Mouse (Mus musculus): ENCODE results near the gene Abr. TPM values are rescaled to one million over a fixed set of nuclear protein-coding genes. Genes with fewer than 3 reads are reported as not detected.

Gene Abr
- polyA plus RNA-seq, 1 experiment from 2014 or later: 70.2 TPM

- no peak overlapping the region for H3K27ac ChIP-seq
- H3K9ac ChIP-seq: no peak overlapping the region
- H3K4me1 ChIP-seq: 0 out of 2 replicates have a peak, but pooled peaks cover 4% of the 10 kb centered on the region
- H3K27me3 ChIP-seq: no peaks in the 10 kb centered on the region
- no peaks in the 10 kb centered on the region for H3K9me3 ChIP-seq (replicated peaks)
- no peak overlapping the region for H3K4me3 ChIP-seq
- H3K4me2 ChIP-seq: no peak overlapping the region
- no peak for ATAC-seq
- 87% methylated on average over 4 of the region's 4 CpGs for WGBS
- H3K36me3 ChIP-seq (ENCODE audit: poor library complexity, severe bottlenecking): no peaks in the 10 kb centered on the region
Observed at GRCm38 (mm10) chr11:76548153-76548721, 73.9 kb downstream of the Abr start.

GRCm38 (mm10) chr11:76547420-76547819 is 74.7 kb downstream of the Abr start:
- Histone ChIP-seq H3K27ac (no peak overlapping the region), H3K9me3 (replicated peaks) (no peaks in the 10 kb centered on the region), H3K4me2 (no peak overlapping the region), H3K36me3 (ENCODE audit: poor library complexity, severe bottlenecking) (no peaks in the 10 kb centered on the region), H3K9ac (no peak overlapping the region), H3K4me1 (0 out of 2 replicates have a peak, but pooled peaks cover 4% of the 10 kb centered on the region), H3K4me3 (no peak overlapping the region), H3K27me3 (no peaks in the 10 kb centered on the region)
- WGBS: 63% methylated on average over 5 of the region's 5 CpGs
- ATAC-seq: no peak

DNA sequence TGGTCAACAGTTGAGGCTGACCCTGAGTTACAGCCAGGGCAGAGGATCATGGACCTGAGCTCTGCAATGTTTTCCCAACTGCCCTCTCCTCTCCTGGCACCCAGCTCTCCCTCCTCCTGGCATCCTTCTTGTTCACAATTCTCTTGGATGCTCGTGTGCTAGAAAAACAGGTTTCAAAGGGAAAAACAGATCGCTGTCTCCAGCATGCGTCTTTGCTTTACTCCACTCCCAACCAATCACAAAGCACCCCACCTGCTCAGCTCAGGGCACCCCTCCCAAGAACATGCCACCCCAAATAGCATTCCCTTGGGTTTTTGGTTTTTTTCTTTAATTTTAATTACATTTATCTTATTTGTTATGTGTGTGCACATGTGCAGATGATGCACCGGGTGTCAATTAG is 75.7 kb downstream of the Abr start:
- Histone ChIP-seq H3K4me3 (no peak overlapping the region), H3K36me3 (ENCODE audit: poor library complexity, severe bottlenecking) (no peaks in the 10 kb centered on the region), H3K27ac (no peak overlapping the region)

DNA sequence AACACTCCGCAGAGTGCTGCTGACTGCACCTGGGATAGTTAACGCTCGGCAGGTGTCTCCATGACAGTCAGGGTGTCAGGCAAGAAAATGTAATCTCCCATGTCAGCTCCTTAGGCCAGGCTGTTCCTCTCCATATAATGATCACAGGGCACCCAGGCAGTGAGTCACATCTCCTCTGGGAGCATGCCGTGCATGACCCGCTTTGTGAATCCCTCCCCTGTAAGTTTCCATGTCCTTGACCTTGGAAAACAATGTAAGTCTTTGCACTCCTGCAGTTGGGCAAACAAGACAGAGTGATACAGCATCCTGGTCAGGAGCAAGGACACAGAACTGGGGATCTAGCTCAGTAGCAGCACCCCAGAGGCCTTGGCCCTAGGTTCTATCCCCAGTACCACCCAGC is 78.8 kb downstream of the Abr start:
- Histone ChIP-seq H3K4me1 (0 out of 2 replicates have a peak, but pooled peaks cover 4% of the 10 kb centered on the region), H3K9ac (no peak overlapping the region), H3K27me3 (no peaks in the 10 kb centered on the region), H3K9me3 (replicated peaks) (no peaks in the 10 kb centered on the region), H3K27ac (no peak overlapping the region), H3K4me2 (no peak overlapping the region), H3K4me3 (no peak overlapping the region), H3K36me3 (ENCODE audit: poor library complexity, severe bottlenecking) (no peaks in the 10 kb centered on the region)
- ATAC-seq: no peak
- WGBS: 86% methylated on average over 5 of the region's 5 CpGs

More for the DNA sequence above, 75.7 kb downstream of the Abr start:
- 0 out of 2 replicates have a peak, but pooled peaks cover 4% of the 10 kb centered on the region for H3K4me1 ChIP-seq
- WGBS: 66% methylated on average over 4 of the region's 4 CpGs
- no peak overlapping the region for H3K4me2 ChIP-seq
- ATAC-seq: no peak
- no peak overlapping the region for H3K9ac ChIP-seq
- H3K9me3 ChIP-seq (replicated peaks): no peaks in the 10 kb centered on the region
- H3K27me3 ChIP-seq: no peaks in the 10 kb centered on the region

DNA sequence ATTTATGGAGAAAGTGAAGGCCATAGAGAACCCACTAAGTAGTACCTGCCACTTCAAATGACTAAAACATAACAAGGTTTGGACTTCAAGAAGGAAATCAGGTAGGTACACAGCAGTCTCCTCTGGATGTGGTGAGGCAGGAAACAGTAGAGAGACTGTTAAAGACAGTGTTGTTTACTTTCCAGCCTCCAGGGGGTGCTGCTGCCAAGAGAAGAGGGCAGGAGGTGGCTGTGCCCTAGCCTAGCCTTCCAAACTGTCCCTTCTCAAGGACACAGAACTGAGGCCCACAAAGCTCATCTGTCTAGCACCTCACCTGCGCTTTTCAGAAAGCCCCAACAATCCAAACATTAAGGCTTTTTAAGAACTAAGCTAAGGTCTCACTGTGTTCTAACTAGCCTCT is 81.1 kb downstream of the Abr start:
- H3K27me3 ChIP-seq: no peaks in the 10 kb centered on the region
- no peaks in the 10 kb centered on the region for H3K36me3 ChIP-seq (ENCODE audit: poor library complexity, severe bottlenecking)
- ATAC-seq: no peak
- no peak overlapping the region for H3K27ac ChIP-seq
- H3K9ac ChIP-seq: no peak overlapping the region
- H3K4me1 ChIP-seq: no peaks in the 10 kb centered on the region
- H3K4me3 ChIP-seq: no peak overlapping the region
- WGBS: 43% methylated on average over 1 of the region's 1 CpGs
- H3K4me2 ChIP-seq: no peak overlapping the region
- H3K9me3 ChIP-seq (replicated peaks): no peaks in the 10 kb centered on the region

DNA sequence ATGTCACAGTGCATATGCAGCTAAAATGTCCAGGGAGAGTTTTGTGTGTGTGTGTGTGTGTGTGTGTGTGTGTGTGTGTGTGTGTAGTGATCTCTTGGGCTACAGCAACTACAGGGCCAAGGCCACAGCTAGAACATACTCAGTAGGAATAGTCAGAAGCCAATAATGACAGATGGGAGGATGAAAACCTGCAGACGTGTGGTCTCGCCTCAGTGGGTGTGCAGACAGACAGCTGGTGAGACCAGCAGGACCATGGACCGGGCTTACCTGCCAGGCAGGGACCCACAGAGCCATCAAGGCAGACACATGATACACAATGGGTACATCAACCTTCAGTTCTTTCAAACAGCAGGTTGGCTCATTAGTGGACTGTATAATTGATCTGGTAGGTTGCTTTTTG is 84.7 kb downstream of the Abr start:
- no peak overlapping the region for H3K9ac ChIP-seq
- ATAC-seq: no peak
- H3K27ac ChIP-seq: no peak overlapping the region
- H3K27me3 ChIP-seq: no peaks in the 10 kb centered on the region
- H3K4me2 ChIP-seq: no peak overlapping the region
- no peaks in the 10 kb centered on the region for H3K4me1 ChIP-seq
- 55% methylated on average over 3 of the region's 3 CpGs for WGBS
- no peak overlapping the region for H3K4me3 ChIP-seq
- no peaks in the 10 kb centered on the region for H3K36me3 ChIP-seq (ENCODE audit: poor library complexity, severe bottlenecking)
- no peaks in the 10 kb centered on the region for H3K9me3 ChIP-seq (replicated peaks)

- no peak overlapping the region for H3K4me2 ChIP-seq
- no peaks in the 10 kb centered on the region; the same call in 1 of the 2 replicates for H3K4me1 ChIP-seq
- ATAC-seq: no peak
- no peaks in the 10 kb centered on the region for H3K27me3 ChIP-seq
- no peaks in the 10 kb centered on the region for H3K9me3 ChIP-seq (replicated peaks)
- H3K9ac ChIP-seq: no peak overlapping the region
- H3K27ac ChIP-seq: no peak overlapping the region
- WGBS: 79% methylated on average over 10 of the region's 10 CpGs
- no peaks in the 10 kb centered on the region for H3K36me3 ChIP-seq (ENCODE audit: poor library complexity, severe bottlenecking)
- H3K4me3 ChIP-seq: no peak overlapping the region
Observed at GRCm38 (mm10) chr11:76536576-76537354, 85.3 kb downstream of the Abr start.

DNA sequence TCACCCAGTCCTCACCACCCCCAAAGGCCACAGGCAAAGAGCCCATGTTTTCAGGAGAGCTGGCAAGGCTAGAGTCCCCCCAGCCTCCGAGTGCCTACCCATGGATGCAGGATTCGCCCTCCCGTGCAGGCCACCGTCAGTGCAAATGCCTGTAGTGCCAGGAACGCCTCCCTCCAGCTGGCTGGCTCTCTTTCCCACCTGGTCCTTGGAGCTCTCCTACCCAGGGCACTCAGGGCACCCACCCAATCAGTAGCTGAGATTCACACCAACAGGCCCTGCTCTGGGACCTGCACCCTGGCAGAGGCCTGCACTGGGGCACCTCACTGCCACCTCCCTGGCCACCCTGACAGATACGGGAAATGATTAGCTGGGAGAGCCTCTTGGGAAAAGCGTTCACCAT is 90.1 kb downstream of the Abr start:
- Histone ChIP-seq H3K36me3 (ENCODE audit: poor library complexity, severe bottlenecking) (no peaks in the 10 kb centered on the region), H3K4me1 (peaks cover 25% of the 10 kb centered on the region)
- 84% methylated on average over 7 of the region's 7 CpGs for WGBS

DNA sequence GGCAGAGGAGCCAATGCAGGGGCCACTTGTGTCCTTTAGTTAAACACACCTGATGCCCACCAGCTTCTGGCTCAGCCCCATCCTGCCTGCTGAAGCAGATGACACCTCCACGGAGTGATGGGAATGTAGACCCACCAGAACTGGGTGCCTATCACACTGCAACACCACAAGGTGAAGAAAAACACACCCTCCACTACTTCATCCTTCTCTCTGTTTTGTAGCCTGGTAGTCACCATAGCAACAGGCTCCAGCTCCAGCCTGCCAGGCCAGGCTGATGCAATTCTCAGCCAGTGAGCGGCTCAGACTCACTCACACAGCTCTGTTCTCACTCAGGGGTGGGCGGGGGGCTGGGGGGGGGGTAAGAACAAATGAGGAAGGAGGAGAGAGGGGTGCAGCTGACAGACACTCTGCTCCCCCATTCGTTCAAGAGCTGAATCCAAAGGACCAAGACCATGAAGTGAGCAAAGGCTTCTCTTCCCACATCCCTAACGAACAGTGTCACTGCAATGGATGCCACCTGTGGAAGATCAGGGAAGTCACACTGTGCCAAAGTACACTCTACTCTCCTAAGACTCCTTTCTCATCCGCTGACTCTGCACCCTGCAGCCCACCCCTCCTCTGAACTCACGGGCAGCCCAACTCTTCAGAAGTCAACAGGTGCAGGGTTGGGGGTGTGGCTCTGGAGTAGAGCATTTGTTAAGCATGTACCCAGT is 91.0 kb downstream of the Abr start:
- Histone ChIP-seq H3K9ac (no peak overlapping the region; the same call in 1 of the 2 replicates), H3K4me2 (no peak overlapping the region; the same call in 1 of the 2 replicates)

More for the DNA sequence above, 90.1 kb downstream of the Abr start:
- Histone ChIP-seq H3K4me3 (no peak overlapping the region), H3K4me2 (no peak overlapping the region), H3K27ac (no peak overlapping the region), H3K27me3 (no peaks in the 10 kb centered on the region), H3K9me3 (replicated peaks) (no peaks in the 10 kb centered on the region), H3K9ac (no peak overlapping the region)
- ATAC-seq: no peak

GRCm38 (mm10) chr11:76530168-76530935 is 91.8 kb downstream of the Abr start:
- Histone ChIP-seq H3K9me3 (replicated peaks) (no peaks in the 10 kb centered on the region), H3K27ac (no peak overlapping the region), H3K9ac (no peak overlapping the region), H3K27me3 (no peaks in the 10 kb centered on the region), H3K4me1 (peaks cover 25% of the 10 kb centered on the region), H3K36me3 (ENCODE audit: poor library complexity, severe bottlenecking) (no peaks in the 10 kb centered on the region), H3K4me3 (no peak overlapping the region), H3K4me2 (no peak overlapping the region)
- WGBS: 81% methylated on average over 15 of the region's 15 CpGs
- no peak for ATAC-seq

More for the DNA sequence above, 91.0 kb downstream of the Abr start:
- no peaks in the 10 kb centered on the region for H3K36me3 ChIP-seq (ENCODE audit: poor library complexity, severe bottlenecking)
- H3K27ac ChIP-seq: no peak overlapping the region
- peaks cover 25% of the 10 kb centered on the region for H3K4me1 ChIP-seq
- H3K9me3 ChIP-seq (replicated peaks): no peaks in the 10 kb centered on the region
- WGBS: 28% methylated on average over 7 of the region's 7 CpGs
- peak; percentile 82 for ATAC-seq
- no peak overlapping the region for H3K4me3 ChIP-seq
- H3K27me3 ChIP-seq: no peaks in the 10 kb centered on the region

DNA sequence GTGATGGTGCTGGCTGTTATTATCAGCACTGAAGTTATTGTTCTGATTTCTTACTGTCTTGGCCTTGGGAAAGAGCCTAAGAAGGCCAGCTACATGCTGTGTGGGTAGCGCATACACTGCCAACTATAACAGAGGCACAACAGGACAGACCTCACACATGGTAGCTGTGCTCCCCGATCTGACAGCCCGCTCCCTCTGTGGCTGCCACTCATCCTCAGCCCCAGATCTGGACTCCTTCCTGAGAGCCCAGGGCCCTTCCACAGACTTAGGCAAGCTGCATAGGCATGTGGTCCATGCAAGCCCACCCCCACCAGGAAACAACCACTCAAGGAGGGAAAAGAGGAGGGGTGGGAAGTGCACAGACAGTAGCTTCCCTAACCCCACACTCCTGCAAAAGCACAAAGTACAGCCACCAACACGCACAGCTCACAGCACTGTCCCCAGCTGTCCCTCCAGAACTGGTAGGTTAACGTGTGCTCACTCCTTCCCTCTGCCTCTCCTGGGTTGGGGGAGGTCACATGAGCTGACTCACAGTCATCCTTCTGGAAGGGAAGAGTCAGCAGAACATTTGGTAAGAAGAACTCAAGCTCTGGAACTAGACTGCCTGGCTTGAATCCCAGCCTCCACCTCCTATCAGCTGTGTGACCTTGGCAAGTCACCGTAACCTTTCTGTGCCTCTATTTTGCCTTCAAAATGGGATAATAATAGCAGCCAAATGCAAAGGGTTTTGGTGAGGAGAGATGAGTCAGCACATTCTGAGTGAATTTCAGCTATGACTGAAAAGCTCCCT is 92.6 kb downstream of the Abr start:
- ATAC-seq: no peak
- no peak overlapping the region for H3K27ac ChIP-seq
- peaks cover 25% of the 10 kb centered on the region for H3K4me1 ChIP-seq
- no peaks in the 10 kb centered on the region for H3K27me3 ChIP-seq
- H3K9me3 ChIP-seq (replicated peaks): no peaks in the 10 kb centered on the region
- WGBS: 55% methylated on average over 6 of the region's 6 CpGs
- H3K4me2 ChIP-seq: no peak overlapping the region
- no peak overlapping the region for H3K9ac ChIP-seq
- no peak overlapping the region for H3K4me3 ChIP-seq
- no peaks in the 10 kb centered on the region for H3K36me3 ChIP-seq (ENCODE audit: poor library complexity, severe bottlenecking)
